Mouse (Mus musculus) fat pad, adult 2 months (tissue): ENCODE measurements around the gene Tspan8.
"Not testable (repeated sequence)": the region's sequence is repeated elsewhere in the genome, so short reads cannot be mapped to it uniquely, and the experiment has no call there.

Experiments used
- DNase-seq: peaks from one replicate; pipeline ENCODE4 v3.0.0-alpha.2; 2011; ENCODE audit warnings: low read depth, low spot score; ENCODE audit errors: extremely low read depth

Tspan8 gene

GRCm38 (mm10) chr10:115816511-115816910 lies at the start of gene Tspan8:
Tspan8 (plus strand) TSS chr10:115816832.
- DNase-seq: no peak

- DNase-seq: no peak
Observed at GRCm38 (mm10) chr10:115770032-115770431, 46.6 kb upstream of the Tspan8 start.

- no peak for DNase-seq
Observed at GRCm38 (mm10) chr10:115774451-115774850, 42.2 kb upstream of the Tspan8 start.

GRCm38 (mm10) chr10:115775945-115776905 lies 40.4 kb upstream of the Tspan8 start:
- DNase-seq: no peak

- no peak for DNase-seq
Observed at GRCm38 (mm10) chr10:115777366-115777765, 39.3 kb upstream of the Tspan8 start.

- no peak for DNase-seq
Observed at GRCm38 (mm10) chr10:115778624-115779023, 38.0 kb upstream of the Tspan8 start.

GRCm38 (mm10) chr10:115780239-115781016 lies 36.2 kb upstream of the Tspan8 start:
- DNase-seq: no peak

GRCm38 (mm10) chr10:115783232-115783631 lies 33.4 kb upstream of the Tspan8 start:
- no peak for DNase-seq

- no peak for DNase-seq
Observed at GRCm38 (mm10) chr10:115790788-115791187, 25.8 kb upstream of the Tspan8 start.

GRCm38 (mm10) chr10:115796072-115796788 lies 20.4 kb upstream of the Tspan8 start:
- no peak for DNase-seq

GRCm38 (mm10) chr10:115801464-115801863 lies 15.2 kb upstream of the Tspan8 start:
- no peak for DNase-seq

- not testable (repeated sequence) for DNase-seq
Observed at GRCm38 (mm10) chr10:115803013-115803412, 13.6 kb upstream of the Tspan8 start.

GRCm38 (mm10) chr10:115803765-115804164 lies 12.9 kb upstream of the Tspan8 start:
- no peak for DNase-seq

GRCm38 (mm10) chr10:115805987-115806386 lies 10.6 kb upstream of the Tspan8 start:
- no peak for DNase-seq

GRCm38 (mm10) chr10:115809169-115809568 lies 7.5 kb upstream of the Tspan8 start:
- DNase-seq: no peak

GRCm38 (mm10) chr10:115811519-115811918 lies 5.1 kb upstream of the Tspan8 start:
- no peak for DNase-seq

GRCm38 (mm10) chr10:115814878-115815277 lies 1.8 kb upstream of the Tspan8 start:
- no peak for DNase-seq

- DNase-seq: no peak
Observed at GRCm38 (mm10) chr10:115817056-115817724, 558 bp downstream of the Tspan8 start.

- DNase-seq: no peak
Observed at GRCm38 (mm10) chr10:115825289-115825688, 8.7 kb downstream of the Tspan8 start.

GRCm38 (mm10) chr10:115828872-115829271 lies 12.2 kb downstream of the Tspan8 start:
- DNase-seq: no peak

- no peak for DNase-seq
Observed at GRCm38 (mm10) chr10:115829696-115830095, 13.1 kb downstream of the Tspan8 start.
